Mouse (Mus musculus) spleen, adult 2 months (tissue): ENCODE measurements around the gene Il11ra1.
"Not testable (repeated sequence)": the region's sequence is repeated elsewhere in the genome, so short reads cannot be mapped to it uniquely, and the experiment has no call there.

Experiments used
- CTCF ChIP-seq: fragments of 200-500 bp; IDR thresholded peaks from 2 replicates; pipeline ENCODE4 v1.5.1; 2011; ENCODE audit warnings: mild to moderate bottlenecking, inconsistent platforms; ENCODE audit not compliant: insufficient read depth, insufficient read length, insufficient replicate concordance; ENCODE audit errors: extremely low read depth
- POLR2A ChIP-seq: fragments of 200-500 bp; IDR thresholded peaks from 2 replicates; pipeline ENCODE4 v1.6.1; 2011; ENCODE audit warnings: low read depth, low read length, inconsistent platforms

DNA sequence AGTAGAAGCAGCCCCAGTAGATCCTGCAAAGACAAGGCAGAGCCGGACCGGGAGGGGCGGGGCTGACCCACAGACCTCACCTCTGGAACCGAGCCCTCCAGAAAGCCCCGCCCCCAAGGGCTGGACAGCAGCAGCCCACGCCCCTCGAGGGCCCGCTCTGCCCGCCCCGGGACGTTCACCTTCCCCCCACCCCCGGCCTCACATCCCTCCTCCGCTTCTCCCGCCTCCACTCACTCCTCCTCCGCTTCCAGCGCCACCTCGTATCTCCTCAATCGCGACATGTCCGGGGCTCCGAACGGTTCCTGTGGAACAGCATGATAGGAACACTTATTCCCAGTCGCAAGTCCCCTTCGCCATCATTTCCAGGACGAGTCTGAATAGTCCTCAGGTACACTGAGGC is 73.7 kb downstream of the Il11ra1 start:
- TF ChIP-seq CTCF, POLR2A: not testable (repeated sequence)
